Mouse (Mus musculus) MEL (cell line): Measurements from ENCODE around the gene Fbn1. TPM values are rescaled to one million over a fixed set of nuclear protein-coding genes. Genes with fewer than 3 reads are reported as not detected.

ENCODE experiments used
- DNase-seq: peaks from one replicate; pipeline ENCODE4 v3.0.0; 2011; ENCODE audit warnings: low read depth, low spot score
- H3K27ac ChIP-seq: 2 replicates; pipeline ENCODE4 v1.5.1; 2012; ENCODE audit warnings: low read depth, mild to moderate bottlenecking, control low read depth, low read length, moderate library complexity; ENCODE audit not compliant: control insufficient read depth
- H3K27me3 ChIP-seq, 2 experiments: fragments of 150-350 bp in 1 of 2; sonication (generic) in 1 of 2; 2 replicates each; pipeline ENCODE4 v1.6.1; 2012; ENCODE audit warnings: low read length in 2 of 2, mild to moderate bottlenecking in 2 of 2, improper control_type of control experiment in 1 of 2, moderate library complexity in 1 of 2; ENCODE audit not compliant: insufficient read depth in 2 of 2, control insufficient read depth in 1 of 2
- H3K36me3 ChIP-seq, 2 experiments: 2 replicates each; pipeline ENCODE4 v1.6.1; 2012 to 2014; ENCODE audit warnings: low read length in 2 of 2, improper control_type of control experiment in 1 of 2, inconsistent platforms in 1 of 2, mild to moderate bottlenecking in 1 of 2; ENCODE audit not compliant: insufficient read depth in 2 of 2, control insufficient read depth in 1 of 2
- H3K4me1 ChIP-seq, 2 experiments: fragments of 150-350 bp in 1 of 2; sonication (generic) in 1 of 2; 2 replicates each; pipeline ENCODE4 v1.6.1; 2012; ENCODE audit warnings: low read length in 2 of 2, improper control_type of control experiment in 1 of 2, mild to moderate bottlenecking in 1 of 2; ENCODE audit not compliant: insufficient read depth in 2 of 2, control insufficient read depth in 1 of 2
- H3K4me3 ChIP-seq, 2 experiments: fragments of 150-350 bp in 1 of 2; sonication (generic) in 1 of 2; 2 replicates each; pipeline ENCODE4 v1.5.1; 2012; ENCODE audit warnings: low read depth in 2 of 2, low read length in 2 of 2, mild to moderate bottlenecking in 2 of 2, moderate library complexity in 2 of 2, control low read depth in 1 of 2, improper control_type of control experiment in 1 of 2; ENCODE audit not compliant: control insufficient read depth in 1 of 2, insufficient read depth in 1 of 2
- H3K79me2 ChIP-seq: 2 replicates; pipeline ENCODE4 v1.6.1; 2012; ENCODE audit warnings: mild to moderate bottlenecking, low read length, moderate library complexity; ENCODE audit not compliant: control insufficient read depth, poor library complexity, insufficient read depth
- H3K9ac ChIP-seq: 2 replicates; pipeline ENCODE4 v1.6.1; 2012; ENCODE audit warnings: low read depth, mild to moderate bottlenecking, control low read depth, low read length, moderate library complexity; ENCODE audit not compliant: control insufficient read depth, poor library complexity, severe bottlenecking
- H3K9me3 ChIP-seq: fragments of 150-350 bp; sonication (generic); replicated peaks from 2 replicates; pipeline ENCODE4 v1.6.1; 2012; ENCODE audit warnings: mild to moderate bottlenecking, low read length, improper control_type of control experiment, moderate library complexity; ENCODE audit not compliant: insufficient read depth
- BHLHE40 ChIP-seq: IDR thresholded peaks from 2 replicates; pipeline ENCODE4 v1.6.1; 2012; ENCODE audit warnings: low read depth, mild to moderate bottlenecking, inconsistent platforms, low read length, improper control_type of control experiment, borderline replicate concordance
- CHD1 ChIP-seq: IDR thresholded peaks from 2 replicates; pipeline ENCODE4 v1.6.1; 2012; ENCODE audit warnings: low read depth, mild to moderate bottlenecking, inconsistent platforms, low read length, improper control_type of control experiment
- CHD2 ChIP-seq: IDR thresholded peaks from 2 replicates; pipeline ENCODE4 v1.6.1; 2011; ENCODE audit warnings: low read length, improper control_type of control experiment
- ELF1 ChIP-seq: IDR thresholded peaks from 2 replicates; pipeline ENCODE4 v1.6.1; 2014; ENCODE audit warnings: low read depth, mild to moderate bottlenecking, inconsistent platforms, low read length, improper control_type of control experiment, moderate library complexity
- ETS1 ChIP-seq: IDR thresholded peaks from 2 replicates; pipeline ENCODE4 v1.6.1; 2012; ENCODE audit warnings: low read depth, mild to moderate bottlenecking, inconsistent platforms, low read length, improper control_type of control experiment, moderate library complexity
- GABPA ChIP-seq: IDR thresholded peaks from 2 replicates; pipeline ENCODE4 v1.6.1; 2012; ENCODE audit warnings: low read depth, mild to moderate bottlenecking, inconsistent platforms, low read length, improper control_type of control experiment, moderate library complexity
- GATA1 ChIP-seq: IDR thresholded peaks from 2 replicates; pipeline ENCODE4 v1.6.1; 2011; ENCODE audit warnings: low read depth, low read length, improper control_type of control experiment
- HCFC1 ChIP-seq: IDR thresholded peaks from 2 replicates; pipeline ENCODE4 v1.6.1; 2012; ENCODE audit warnings: low read depth, mild to moderate bottlenecking, inconsistent platforms, low read length, improper control_type of control experiment, moderate library complexity
- MAZ ChIP-seq: IDR thresholded peaks from 2 replicates; pipeline ENCODE4 v1.6.1; 2012; ENCODE audit warnings: low read depth, mild to moderate bottlenecking, inconsistent platforms, low read length, improper control_type of control experiment
- MEF2A ChIP-seq: IDR thresholded peaks from 2 replicates; pipeline ENCODE4 v1.6.1; 2014; ENCODE audit warnings: low read depth, mild to moderate bottlenecking, inconsistent platforms, low read length, improper control_type of control experiment; ENCODE audit not compliant: poor library complexity, insufficient replicate concordance, severe bottlenecking; ENCODE audit errors: extremely low read depth
- MXI1 ChIP-seq: IDR thresholded peaks from 2 replicates; pipeline ENCODE4 v1.6.1; 2011; ENCODE audit warnings: mild to moderate bottlenecking, low read depth, low read length, improper control_type of control experiment
- MYB ChIP-seq: IDR thresholded peaks from 2 replicates; pipeline ENCODE4 v1.6.1; 2011; ENCODE audit warnings: mild to moderate bottlenecking, low read depth, low read length, improper control_type of control experiment
- MYC ChIP-seq: IDR thresholded peaks from 2 replicates; pipeline ENCODE4 v1.6.1; 2011; ENCODE audit warnings: low read depth, mild to moderate bottlenecking, low read length, improper control_type of control experiment, moderate library complexity
- NELFE ChIP-seq: IDR thresholded peaks from 2 replicates; pipeline ENCODE4 v1.6.1; 2011; ENCODE audit warnings: low read depth, low read length, improper control_type of control experiment
- POLR2A ChIP-seq, 2 experiments: IDR thresholded peaks; 2 replicates each; pipeline ENCODE4 v1.6.1; 2011 to 2012; ENCODE audit warnings: low read length in 2 of 2, mild to moderate bottlenecking in 2 of 2, control low read depth in 1 of 2, improper control_type of control experiment in 1 of 2, low read depth in 1 of 2, moderate library complexity in 1 of 2; ENCODE audit not compliant: control insufficient read depth in 1 of 2, insufficient read depth in 1 of 2, poor library complexity in 1 of 2
- RAD21 ChIP-seq: IDR thresholded peaks from 2 replicates; pipeline ENCODE4 v1.6.1; 2011; ENCODE audit warnings: mild to moderate bottlenecking, low read depth, low read length, improper control_type of control experiment
- SMC3 ChIP-seq: IDR thresholded peaks from 2 replicates; pipeline ENCODE4 v1.6.1; 2011; ENCODE audit warnings: low read depth, low read length, improper control_type of control experiment
- TCF12 ChIP-seq: IDR thresholded peaks from 2 replicates; pipeline ENCODE4 v1.6.1; 2014; ENCODE audit warnings: low read depth, mild to moderate bottlenecking, inconsistent platforms, low read length, improper control_type of control experiment, moderate library complexity
- UBTF ChIP-seq: IDR thresholded peaks from 2 replicates; pipeline ENCODE4 v1.6.1; 2012; ENCODE audit warnings: low read depth, mild to moderate bottlenecking, inconsistent platforms, low read length, improper control_type of control experiment, moderate library complexity, borderline replicate concordance; ENCODE audit not compliant: insufficient read depth
- USF2 ChIP-seq, 2 experiments: IDR thresholded peaks; 2 replicates each; pipeline ENCODE4 v1.6.1; 2011 to 2012; ENCODE audit warnings: improper control_type of control experiment in 2 of 2, low read length in 2 of 2, borderline replicate concordance in 1 of 2, inconsistent platforms in 1 of 2, low read depth in 1 of 2, mild to moderate bottlenecking in 1 of 2; ENCODE audit not compliant: insufficient read depth in 1 of 2
- ZC3H11A ChIP-seq: IDR thresholded peaks from 2 replicates; pipeline ENCODE4 v1.6.1; 2012; ENCODE audit warnings: low read depth, mild to moderate bottlenecking, inconsistent platforms, low read length, improper control_type of control experiment
- polyA plus RNA-seq, 2 experiments: library from polyadenylated mRNA; stranded (reverse) in 1 of 2; unstranded in 1 of 2; fragments of >175 nt in 1 of 2; fragments of >200 nt in 1 of 2; gene quantifications; 2 replicates each; pipeline versions ENCODE4 v1.2.1 to v1.2.4; 2012; ENCODE audit warnings: low replicate concordance in 2 of 2, low read depth in 1 of 2; ENCODE audit not compliant: insufficient read length in 2 of 2, insufficient read depth in 1 of 2, missing spikeins in 1 of 2
- total RNA-seq: library from RNA; depleted of rRNA; stranded (reverse); fragments of 300-350 nt; gene quantifications from 2 replicates; pipeline ENCODE4 v1.2.3, GENCODE M21; 2012

Gene Fbn1
- total and polyA plus RNA-seq, 3 experiments = 0.01 TPM; not detected in 2

- no peaks in the 10 kb centered on the region for H3K79me2 ChIP-seq
- H3K27me3 ChIP-seq = no peaks in the 10 kb centered on the region; a peak in 2 of 4 replicates
- TF ChIP-seq ZC3H11A (no peak), GABPA (no peak)
- DNase-seq = no peak
- H3K9ac ChIP-seq = no peak overlapping the region
- H3K9me3 ChIP-seq = no peaks in the 10 kb centered on the region
- no peaks in the 10 kb centered on the region for H3K36me3 ChIP-seq
- no peak overlapping the region for H3K4me3 ChIP-seq
- no peaks in the 10 kb centered on the region for H3K4me1 ChIP-seq
- H3K27ac ChIP-seq = no peak overlapping the region
Measured at GRCm38 (mm10) chr2:125342181-125342950, 165.4 kb downstream of the Fbn1 start.

GRCm38 (mm10) chr2:125340381-125340780, 167.4 kb downstream of the Fbn1 start:
- Histone ChIP-seq H3K36me3 (no peaks in the 10 kb centered on the region), H3K79me2 (no peaks in the 10 kb centered on the region), H3K4me3 (no peak overlapping the region), H3K4me1 (no peaks in the 10 kb centered on the region), H3K27me3 (no peaks in the 10 kb centered on the region; a peak in 2 of 4 replicates), H3K9me3 (no peaks in the 10 kb centered on the region), H3K9ac (no peak overlapping the region), H3K27ac (no peak overlapping the region)
- TF ChIP-seq USF2 (IDR thresholded peaks at IDR 0.05; ENCODE audit: borderline replicate concordance in 1 of 2, insufficient read depth in 1 of 2, low read depth in 1 of 2, low read length in 2 of 2) (no peak), UBTF (no peak), MXI1 (no peak), ETS1 (no peak)
- DNase-seq = no peak

- no peak for DNase-seq
- Histone ChIP-seq H3K79me2 (no peaks in the 10 kb centered on the region), H3K4me1 (no peaks in the 10 kb centered on the region), H3K27ac (no peak overlapping the region), H3K27me3 (no peaks in the 10 kb centered on the region; a peak in 1 of 4 replicates), H3K4me3 (no peak overlapping the region), H3K36me3 (no peaks in the 10 kb centered on the region), H3K9me3 (no peaks in the 10 kb centered on the region), H3K9ac (no peak overlapping the region)
- TF ChIP-seq NELFE (no peak), GATA1 (no peak), BHLHE40 (no peak), CHD2 (no peak), MYC (no peak), GABPA (no peak), HCFC1 (no peak), CHD1 (no peak), RAD21 (no peak), POLR2A (IDR thresholded peaks at IDR 0.05; ENCODE audit: control insufficient read depth in 1 of 2, insufficient read depth in 1 of 2, low read depth in 1 of 2, low read length in 2 of 2, poor library complexity in 1 of 2) (no peak), ZC3H11A (no peak), SMC3 (no peak), MEF2A (no peak), MAZ (no peak), ELF1 (no peak), TCF12 (no peak), MYB (no peak)
Measured at GRCm38 (mm10) chr2:125337239-125337638, 170.6 kb downstream of the Fbn1 start.
